Mouse (Mus musculus): ENCODE results near the gene Tprg.

The Tprg gene

GRCm38 (mm10) chr16:25425376-25425775 lies 138.8 kb downstream of the Tprg start:
- no peak for DNase-seq (ENCODE audit: low spot score)

- peak; percentile 89 for DNase-seq (ENCODE audit: low spot score)
Measured at GRCm38 (mm10) chr16:25426261-25426660, 139.6 kb downstream of the Tprg start.

GRCm38 (mm10) chr16:25440039-25440438 lies 153.4 kb downstream of the Tprg start:
- no peak for DNase-seq (ENCODE audit: low spot score)

GRCm38 (mm10) chr16:25445580-25445979 lies 159.0 kb downstream of the Tprg start:
- DNase-seq (ENCODE audit: low spot score), result no peak

GRCm38 (mm10) chr16:25451511-25451910 lies 164.9 kb downstream of the Tprg start:
- no peak for DNase-seq (ENCODE audit: low spot score)

- no peak for DNase-seq (ENCODE audit: low spot score)
Measured at GRCm38 (mm10) chr16:25464732-25465131, 178.1 kb downstream of the Tprg start.

- no peak for DNase-seq (ENCODE audit: low spot score)
Measured at GRCm38 (mm10) chr16:25465435-25466139, 179.0 kb downstream of the Tprg start.

GRCm38 (mm10) chr16:25468040-25468439 lies 181.4 kb downstream of the Tprg start:
- no peak for DNase-seq (ENCODE audit: low spot score)

GRCm38 (mm10) chr16:25468662-25469061 lies 182.0 kb downstream of the Tprg start:
- no peak for DNase-seq (ENCODE audit: low spot score)

Data from T-cell, adult 2 months (primary cell).